Mouse (Mus musculus): ENCODE measurements around the gene Edil3.

Edil3 gene

DNA sequence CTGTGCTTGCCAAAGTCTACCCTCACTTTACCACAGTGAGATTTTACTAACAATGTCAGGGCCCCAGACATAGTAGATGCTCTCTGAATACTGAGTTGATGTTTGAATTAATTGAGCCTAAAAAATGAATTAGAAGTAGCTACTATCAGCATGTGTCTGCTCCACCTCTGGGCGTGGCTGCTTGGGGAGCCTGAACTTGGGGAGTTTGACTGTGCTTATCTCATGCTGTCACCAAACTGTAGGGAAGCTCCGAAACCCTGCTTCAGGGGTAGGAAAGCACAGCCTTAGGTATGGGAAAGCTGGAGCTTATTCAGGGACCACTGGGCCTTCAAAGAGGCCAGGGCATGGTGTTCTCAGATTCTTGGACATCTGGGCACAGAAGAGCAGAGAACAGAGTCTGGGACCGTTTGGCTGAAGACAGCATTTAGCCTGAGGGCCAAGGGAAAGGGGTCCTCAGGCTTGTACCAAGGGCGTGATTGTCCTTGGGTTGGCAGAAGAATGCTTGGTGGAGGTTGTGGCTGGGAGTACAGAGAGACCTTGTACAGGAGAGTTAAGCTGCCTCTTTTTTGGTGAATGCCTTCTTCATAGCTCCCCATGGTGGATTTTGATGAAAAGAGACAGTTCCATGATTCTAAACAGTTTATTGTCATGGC lies 432.8 kb downstream of the Edil3 start:
- no peak for DNase-seq (ENCODE audit: low read depth, low spot score)

DNA sequence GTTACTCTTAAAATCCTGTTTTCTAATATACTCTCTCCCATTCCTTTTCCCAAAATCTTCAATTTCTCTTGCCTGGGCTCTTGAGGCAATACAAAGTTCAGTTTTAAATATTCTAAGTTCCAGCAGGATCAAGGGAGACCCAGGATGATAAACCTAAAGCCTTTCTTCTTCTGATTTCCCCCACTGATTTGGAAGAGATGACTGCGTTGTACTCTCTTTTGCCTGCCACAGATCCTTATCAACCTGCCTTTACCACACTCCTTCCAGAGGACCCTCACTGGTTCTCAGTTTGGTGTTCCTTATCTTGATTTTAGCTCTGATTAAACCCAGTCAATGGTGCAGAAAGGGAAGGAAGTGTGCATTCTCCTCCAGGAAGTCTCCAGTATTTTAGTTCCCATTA lies 435.6 kb downstream of the Edil3 start:
- DNase-seq (ENCODE audit: low read depth, low spot score) = no peak

DNA sequence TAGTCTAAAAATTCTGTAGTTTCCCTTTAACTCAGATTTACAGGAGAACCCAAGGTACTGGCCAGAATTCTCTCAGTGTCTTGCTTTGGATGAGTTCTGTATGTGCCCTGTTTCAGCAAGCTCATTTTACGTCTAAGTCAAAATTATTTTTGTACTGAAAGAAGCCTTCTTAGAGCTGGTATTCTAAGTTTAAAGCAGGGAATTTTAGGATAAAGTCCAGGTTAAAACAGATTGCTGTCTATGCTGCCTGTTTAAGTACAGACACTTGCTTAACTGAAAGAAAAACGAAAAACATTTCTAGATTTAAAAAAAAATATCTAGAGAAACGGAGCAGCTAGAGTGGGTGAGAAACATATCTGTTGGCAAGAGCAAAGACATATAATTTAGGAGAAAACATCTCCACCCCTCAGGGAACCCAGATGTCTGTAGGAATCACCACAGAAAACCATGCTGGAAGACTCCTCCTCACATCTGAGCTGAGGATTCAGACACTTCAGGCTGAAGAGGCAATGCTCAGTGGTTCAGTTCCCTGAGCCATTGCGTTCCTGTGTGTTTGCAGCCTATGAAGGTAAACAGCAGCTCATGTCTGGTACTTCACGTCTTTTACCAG lies 465.5 kb downstream of the Edil3 start:
- no peak for DNase-seq (ENCODE audit: low read depth, low spot score)

DNA sequence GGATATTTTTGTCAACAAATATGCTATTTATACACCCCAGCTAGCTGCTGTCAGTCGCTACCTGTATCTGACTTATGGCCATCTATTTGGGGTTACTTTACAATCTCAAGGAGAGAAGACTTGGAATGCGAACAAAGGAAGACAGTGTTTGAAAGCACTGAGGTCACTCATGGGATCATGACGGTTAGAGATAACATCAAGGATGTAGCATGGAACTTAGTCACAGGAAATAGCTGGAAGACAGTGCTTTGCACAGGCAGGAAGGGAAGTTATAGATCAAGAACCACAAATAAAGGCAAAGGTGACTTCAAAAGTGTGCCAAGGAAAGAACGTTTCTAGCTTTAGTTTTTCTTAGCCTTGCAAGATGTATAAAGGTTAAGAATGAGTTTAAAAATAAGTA lies 466.9 kb downstream of the Edil3 start:
- DNase-seq (ENCODE audit: low read depth, low spot score) = no peak

DNA sequence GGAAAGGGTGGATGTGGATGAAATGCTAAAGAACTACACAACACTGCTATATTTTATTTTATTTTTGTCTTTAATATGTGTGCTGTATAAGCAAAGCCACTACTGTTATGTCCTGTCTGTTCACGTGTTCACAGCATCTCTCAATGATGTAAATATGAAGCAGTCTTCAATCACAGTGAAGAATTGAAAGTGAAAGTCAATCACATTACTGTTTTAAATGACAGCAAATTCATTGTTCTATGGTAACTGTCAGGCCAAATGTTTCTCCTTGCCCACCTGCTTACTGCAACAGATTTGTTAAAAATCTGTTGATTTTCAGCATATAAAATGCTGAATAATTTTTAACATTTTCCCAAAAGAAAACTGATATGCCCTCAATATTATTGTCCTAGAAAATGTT lies 499.9 kb downstream of the Edil3 start:
- DNase-seq (ENCODE audit: low read depth, low spot score) = no peak

DNA sequence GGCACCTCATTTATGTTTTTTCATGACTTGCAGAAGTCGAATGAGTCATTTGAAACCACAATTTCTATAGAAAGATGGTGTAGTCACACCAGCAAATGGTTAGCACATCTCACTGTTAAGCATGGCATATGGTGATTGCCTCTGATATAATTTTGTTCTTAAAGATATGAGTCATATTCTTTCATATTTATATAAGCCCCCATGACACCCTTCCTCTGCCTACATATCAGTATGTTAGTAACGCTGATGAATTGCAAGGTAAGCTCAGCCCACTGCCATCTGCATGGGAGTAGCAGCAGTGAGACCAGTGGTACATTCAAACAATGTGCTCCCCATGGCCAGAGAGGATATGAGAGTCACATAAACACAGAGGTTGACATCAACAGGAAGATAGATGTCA lies 503.0 kb downstream of the Edil3 start:
- DNase-seq (ENCODE audit: low read depth, low spot score) = no peak

DNA sequence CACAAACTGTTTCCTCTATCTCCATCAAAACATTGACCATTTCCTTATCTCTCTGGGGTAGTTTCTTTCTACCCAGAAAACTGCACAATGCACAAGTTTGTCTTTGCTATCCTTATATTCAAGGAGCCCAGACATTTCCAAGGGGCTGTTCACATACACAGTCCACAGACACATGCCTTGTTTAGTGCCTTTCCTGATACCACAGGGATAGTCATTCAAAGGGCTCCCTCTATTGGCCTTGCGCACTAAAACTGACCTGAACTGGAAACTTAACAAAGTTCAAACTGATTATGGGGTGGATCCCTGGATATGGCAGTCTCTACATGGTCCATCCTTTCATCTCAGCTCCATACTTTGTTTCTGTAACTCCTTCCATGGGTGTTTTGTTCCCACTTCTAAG lies 513.2 kb downstream of the Edil3 start:
- DNase-seq (ENCODE audit: low read depth, low spot score) = peak; percentile 44

DNA sequence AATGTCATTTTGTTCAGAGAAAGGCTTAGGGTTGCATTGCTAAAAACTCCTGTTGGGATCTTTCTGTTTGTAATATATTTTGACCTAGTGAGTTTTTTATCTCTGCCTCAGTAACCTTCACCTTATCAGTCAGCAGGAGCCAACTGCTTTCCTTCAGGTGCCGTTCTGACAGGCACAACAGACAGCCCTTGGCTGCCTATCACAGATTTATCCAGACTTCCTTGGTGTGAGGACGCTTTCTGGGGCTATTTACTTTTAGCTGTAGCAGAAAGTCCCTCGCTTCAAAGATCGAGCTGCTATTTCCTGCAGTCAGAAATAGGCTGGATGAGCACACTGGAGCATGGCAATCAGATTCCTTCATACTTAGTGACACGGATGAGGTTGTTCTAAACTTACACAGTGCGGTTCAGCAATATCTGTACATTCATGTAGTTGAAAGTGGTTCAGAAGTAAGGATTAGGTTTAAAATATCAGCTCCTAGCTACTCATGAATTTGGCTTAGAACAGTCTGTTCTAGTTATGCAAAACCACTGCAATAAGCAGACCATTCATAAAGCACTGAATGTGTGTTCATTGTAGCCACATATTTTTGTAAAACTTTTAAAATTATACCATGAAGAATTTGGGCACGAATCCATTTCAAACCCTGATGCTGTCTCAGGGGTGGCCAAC lies 514.8 kb downstream of the Edil3 start:
- DNase-seq (ENCODE audit: low read depth, low spot score) = no peak

DNA sequence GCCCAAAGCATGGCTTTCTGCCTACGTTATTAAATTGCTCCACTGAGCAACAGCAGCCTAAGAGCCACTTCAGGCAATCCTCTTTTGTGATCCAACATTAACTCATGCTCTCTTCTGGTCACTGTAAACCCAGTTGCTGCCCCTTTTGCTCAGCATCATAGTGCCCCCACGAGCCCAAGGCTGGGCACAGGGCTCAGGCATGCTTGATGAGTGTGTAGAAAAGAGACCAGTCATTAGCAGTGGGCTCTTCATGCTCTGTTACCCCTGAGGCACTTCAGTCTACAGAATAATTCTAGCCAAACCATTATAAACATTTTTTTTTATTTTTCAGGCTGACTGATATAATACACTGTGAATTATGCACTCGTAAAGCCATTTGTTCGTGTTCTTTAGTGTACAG lies 517.8 kb downstream of the Edil3 start:
- DNase-seq (ENCODE audit: low read depth, low spot score) = no peak

DNA sequence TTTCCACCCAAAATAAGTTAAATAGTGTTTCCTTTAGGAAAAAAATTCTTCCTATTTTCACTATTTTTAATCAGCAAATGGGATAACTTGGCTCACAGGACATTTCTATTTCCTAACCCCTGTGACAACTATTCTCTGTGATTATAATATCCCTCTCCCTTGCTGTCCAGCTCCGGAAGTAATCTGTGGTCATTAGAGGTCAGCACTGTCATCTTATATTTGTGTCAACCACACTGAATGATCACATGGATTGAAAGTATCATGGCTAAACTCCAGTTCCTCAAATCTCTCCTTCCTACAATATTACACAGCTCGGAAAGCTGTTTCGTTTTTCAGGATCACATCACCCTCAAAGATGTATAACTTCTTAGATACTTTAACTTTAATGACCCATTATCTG lies 518.5 kb downstream of the Edil3 start:
- no peak for DNase-seq (ENCODE audit: low read depth, low spot score)

DNA sequence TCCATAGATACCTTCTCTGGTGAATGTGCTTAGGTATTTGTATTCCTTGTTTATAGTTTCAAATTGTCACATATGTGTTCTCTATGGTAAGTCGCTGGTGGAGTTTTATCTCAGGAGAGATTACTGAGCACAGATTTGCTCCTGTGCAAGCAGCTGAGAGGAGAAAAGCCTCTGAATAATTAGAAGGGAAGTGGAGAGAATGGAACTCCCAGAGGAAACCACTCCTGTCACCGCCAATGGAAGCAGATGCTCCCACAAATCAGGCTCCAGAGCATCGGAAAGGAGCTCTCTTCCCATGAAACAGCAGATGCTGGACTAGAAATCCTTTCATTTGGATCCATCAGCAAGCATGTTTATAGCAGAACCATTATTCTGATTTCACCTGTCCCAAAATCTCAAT lies 534.0 kb downstream of the Edil3 start:
- DNase-seq (ENCODE audit: low read depth, low spot score) = no peak

DNA sequence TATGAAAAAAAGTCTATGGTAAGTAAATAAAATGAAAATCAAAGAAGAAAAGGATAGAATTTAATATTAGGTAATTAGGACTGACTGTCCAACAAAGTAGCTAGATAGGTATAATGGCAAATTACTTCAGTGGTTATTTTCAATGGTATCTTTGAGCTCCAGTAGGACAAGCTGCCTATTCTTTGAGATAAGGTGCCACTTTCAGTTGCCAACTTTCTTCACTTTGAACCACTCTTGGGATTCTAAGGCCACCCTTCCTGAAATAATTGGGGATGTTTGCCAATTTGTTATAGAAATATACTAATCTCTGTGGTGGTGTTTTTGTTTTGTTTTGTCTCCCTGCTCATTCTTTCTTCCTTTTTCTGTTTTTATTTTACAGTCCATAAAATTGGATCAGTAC lies 537.1 kb downstream of the Edil3 start:
- DNase-seq (ENCODE audit: low read depth, low spot score) = no peak

DNA sequence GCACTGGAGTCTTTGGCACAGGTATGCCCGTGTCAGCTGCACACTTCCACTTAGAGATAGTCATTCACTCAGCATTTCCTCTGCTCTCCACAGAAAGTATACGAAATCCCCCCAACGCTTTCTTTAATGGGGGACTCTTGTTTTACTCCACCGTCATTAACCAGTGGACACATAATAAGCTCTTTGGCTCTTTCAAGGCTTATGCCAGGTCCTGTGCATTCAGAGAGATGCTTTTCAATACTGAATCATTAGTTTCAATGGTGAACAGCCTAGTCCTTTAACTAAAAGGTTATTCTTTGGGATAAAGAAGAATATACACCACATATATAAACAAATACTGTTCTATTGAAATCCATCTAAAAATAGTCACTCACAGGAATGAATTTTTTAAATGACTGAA lies 541.0 kb downstream of the Edil3 start:
- DNase-seq (ENCODE audit: low read depth, low spot score) = no peak

DNA sequence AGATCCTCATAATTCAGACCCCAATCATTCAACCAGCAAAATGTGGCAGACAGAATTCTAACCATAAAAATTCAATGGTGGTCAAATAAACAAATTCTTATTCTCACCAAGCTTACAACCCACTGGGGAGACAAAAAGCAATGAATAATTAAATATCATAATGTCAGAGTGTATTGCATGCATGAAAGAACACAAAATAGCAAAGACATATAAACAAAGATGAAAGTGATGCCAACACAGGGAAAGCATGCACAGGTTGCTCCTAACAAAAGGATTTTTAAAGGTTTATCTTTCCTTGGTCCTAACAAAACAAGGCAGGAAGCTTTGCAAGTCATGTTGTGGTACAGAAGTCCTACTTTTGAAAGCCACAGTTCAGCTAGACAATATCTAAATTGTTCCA lies 550.0 kb downstream of the Edil3 start:
- DNase-seq (ENCODE audit: low read depth, low spot score) = no peak

DNA sequence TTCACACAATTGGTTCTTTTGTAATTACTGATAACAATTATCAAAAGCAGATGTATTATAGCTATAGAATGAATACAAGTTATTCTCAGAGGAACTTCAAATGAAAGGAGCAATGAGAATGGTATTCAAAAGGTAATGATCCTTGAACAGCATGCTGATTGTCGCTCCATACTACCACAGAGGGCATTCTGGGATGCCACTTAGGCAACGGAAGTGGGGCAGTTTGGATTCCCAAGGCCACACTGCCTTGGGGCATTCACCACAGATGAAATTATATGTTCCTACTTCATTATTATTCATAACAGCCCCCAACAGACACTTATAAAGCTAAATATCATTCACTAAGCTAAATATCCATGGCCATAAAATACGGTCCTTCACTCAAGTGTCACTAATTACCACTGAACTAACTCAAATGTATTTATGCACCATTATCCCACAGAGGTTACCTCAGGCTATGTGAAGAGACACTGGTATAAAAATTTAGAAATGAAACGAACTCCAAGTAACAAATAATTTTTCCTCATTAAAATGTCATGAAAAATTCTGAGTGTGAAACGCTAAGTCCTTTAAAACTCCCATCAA lies 550.5 kb downstream of the Edil3 start:
- no peak for DNase-seq (ENCODE audit: low read depth, low spot score)
